ENCODE assay signal across 24 mouse cellular contexts in the genomic region with DNA sequence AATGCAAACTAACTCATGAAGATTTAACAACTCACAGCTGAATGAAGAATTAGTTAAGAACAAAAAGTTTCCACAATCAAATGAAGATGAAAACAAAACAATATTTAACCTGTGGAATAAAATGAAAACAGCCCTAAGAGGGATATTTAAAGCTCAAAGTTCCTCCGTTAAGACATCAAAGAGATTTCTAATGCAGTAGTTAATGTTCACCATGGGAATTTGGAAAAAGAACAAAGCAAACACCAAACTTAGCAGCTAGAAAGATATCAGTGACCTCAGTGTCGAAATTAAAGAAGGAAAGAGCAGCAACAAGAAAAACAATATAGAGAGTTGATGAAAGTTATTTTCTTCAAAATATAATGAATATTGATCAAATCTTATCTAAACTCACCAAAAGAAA. TPM values are rescaled to one million over a fixed set of nuclear protein-coding genes. Genes with fewer than 3 reads are reported as not detected.
DNase-seq lines count a peak whose midpoint lies in the region; ATAC-seq and TF ChIP-seq lines count a peak whose summit lies in the region.
"Had no signal": no experiment of that assay in that cellular context is flagged by ENCODE, and none has a peak within 500 bp of the region (broad histone marks: within the 10 kb centered on the region; RNA-seq: fewer than 3 reads in every experiment).

No protein-coding gene starts in this region.

- H3K4me1 ChIP-seq in liver, adult 2 months (ENCODE audit: control insufficient read depth, insufficient read depth, low read length): peaks cover 2% of the 10 kb centered on the region; the same call in 1 of the 2 replicates
- no peaks in the 10 kb centered on the region for H3K4me1 ChIP-seq in liver, postnatal 0 days (ENCODE audit: insufficient read depth)
- H3K4me1 ChIP-seq in liver, embryonic 12.5 days: no peaks in the 10 kb centered on the region

- peak; percentile 54; the same call in 1 of the 2 replicates for ATAC-seq in liver, postnatal 0 days
- ATAC-seq in liver, embryonic 12.5 days: no peak
- ATAC-seq: activated CD4-positive, CD25-positive, alpha-beta regulatory T cell, adult 4 months; CD4-positive, CD25-positive, alpha-beta regulatory T cell, adult 4 months; Patski had no signal

- no peak overlapping the region for H3K27ac ChIP-seq in liver, adult 2 months (replicated peaks; ENCODE audit: insufficient read depth, low read depth, low read length)
- H3K27ac ChIP-seq in liver, postnatal 0 days (ENCODE audit: low read depth): no peak overlapping the region
- no peak overlapping the region for H3K27ac ChIP-seq in liver, embryonic 12.5 days

- H3K36me3 ChIP-seq in liver, adult 2 months (ENCODE audit: control insufficient read depth, insufficient read depth, low read length): no peaks in the 10 kb centered on the region
- H3K36me3 ChIP-seq in liver, postnatal 0 days (replicated peaks; ENCODE audit: insufficient read depth, low read length): no peaks in the 10 kb centered on the region
- H3K36me3 ChIP-seq in liver, embryonic 12.5 days: no peaks in the 10 kb centered on the region
- H3K36me3 ChIP-seq: G1E had no signal

- TF ChIP-seq CTCF in liver, adult 2 months (IDR thresholded peaks at IDR 0.05; ENCODE audit: low read depth, low read length): no peak
- TF ChIP-seq CTCF in liver, postnatal 0 days (IDR thresholded peaks at IDR 0.05; ENCODE audit: low read depth): no peak

- no peak for TF ChIP-seq EP300 in liver, postnatal 0 days (IDR thresholded peaks at IDR 0.05; ENCODE audit: low read depth)

- 0 out of 2 replicates have a peak, but pooled peaks cover 2% of the 10 kb centered on the region for H3K27me3 ChIP-seq in liver, adult 2 months (ENCODE audit: control insufficient read depth, insufficient read depth, low read length)
- H3K27me3 ChIP-seq in liver, postnatal 0 days (ENCODE audit: insufficient read depth, low read length): no peaks in the 10 kb centered on the region
- no peaks in the 10 kb centered on the region for H3K27me3 ChIP-seq in liver, embryonic 12.5 days (replicated peaks)
- H3K27me3 ChIP-seq: CH12.LX, Patski had no signal

- H3K4me3 ChIP-seq in liver, adult 2 months (ENCODE audit: insufficient read depth, low read depth, low read length): no peak overlapping the region
- H3K4me3 ChIP-seq in liver, postnatal 0 days (ENCODE audit: low read depth, low read length): no peak overlapping the region
- no peak overlapping the region for H3K4me3 ChIP-seq in liver, embryonic 12.5 days

- no peaks in the 10 kb centered on the region for H3K9me3 ChIP-seq in liver, postnatal 0 days (ENCODE audit: low read length)
- H3K9me3 ChIP-seq in liver, embryonic 12.5 days (replicated peaks): no peaks in the 10 kb centered on the region; the same call in 1 of the 2 replicates

- H3K79me2 ChIP-seq in liver, adult 2 months (ENCODE audit: control insufficient read depth, insufficient read depth, low read length): no peaks in the 10 kb centered on the region

- H3K4me2 ChIP-seq in liver, postnatal 0 days (ENCODE audit: low read depth, low read length): no peak overlapping the region
- no peak overlapping the region for H3K4me2 ChIP-seq in liver, embryonic 12.5 days

- DNase-seq in liver, adult 2 months (ENCODE audit: extremely low read depth, low read depth, low spot score): peak; percentile 95
- no peak for DNase-seq in liver
- no peak for DNase-seq in liver, postnatal 0 days
- DNase-seq: adrenal gland, adult 2 months; adrenal gland, adult 8-10 months; adrenal gland, postnatal 10 days; adrenal gland, postnatal 14 days; adrenal gland, postnatal 25 days; adrenal gland, postnatal 36 days; B cell, adult 2 months; cerebellum, adult 11 months; cerebellum, adult 11-12 months; cerebellum, adult 18-20 months had no signal

- TF ChIP-seq POLR2A in liver, adult 2 months (IDR thresholded peaks at IDR 0.05; ENCODE audit: extremely low read depth, insufficient read depth, low read length): no peak

- H3K9ac ChIP-seq in liver, adult 2 months (ENCODE audit: low read depth, low read length): no peak overlapping the region
- H3K9ac ChIP-seq in liver, postnatal 0 days (replicated peaks): no peak overlapping the region
- H3K9ac ChIP-seq in liver, embryonic 12.5 days: no peak overlapping the region

- WGBS in liver, adult 2 months: 11% methylated on average over 2 of the region's 2 CpGs
- 31% methylated on average over 2 of the region's 2 CpGs for WGBS in liver, postnatal 0 days (ENCODE audit: insufficient replicate concordance)
- WGBS in liver, embryonic 12.5 days (ENCODE audit: insufficient replicate concordance): 51% methylated on average over 2 of the region's 2 CpGs

RNA-seq across cellular contexts. Expression of gene Sult2a6, which starts 51.3 kb away (rescaled TPM):
- total RNA-seq in liver, adult 2 months (2014; rRNA removed): 0.40 and 3.7 TPM in 2 replicates
- 0.12 TPM in 1 of 2 replicates, not detected in the other for polyA plus RNA-seq in liver, adult 2 months (2012; rRNA removed)
- 9.5 and 12.5 TPM in 2 replicates for polyA plus RNA-seq in liver, postnatal 0 days (2015; fragmentation: Nextera tagmentation; extraction: Ambion mirVana)
- polyA plus RNA-seq in liver, embryonic 12.5 days (2016; fragmentation: Nextera tagmentation; extraction: Ambion mirVana): not detected in 2 replicates
- total RNA-seq: adrenal gland, adult 18-20 months; adrenal gland, adult 2 months; adrenal gland, adult 8-10 months; adrenal gland, postnatal 25 days; adrenal gland, postnatal 36 days; CH12.LX; ES-E14; G1E; MEL had no signal
- polyA plus RNA-seq: activated CD4-positive, CD25-positive, alpha-beta regulatory T cell, adult 4 months; adrenal gland, adult 2 months; brain, embryonic 14.5 days; C2C12; CD4-positive, CD25-positive, alpha-beta regulatory T cell, adult 4 months; G1E; Patski had no signal
